Mouse (Mus musculus): ENCODE results near the gene Sec24d. TPM values are rescaled to one million over a fixed set of nuclear protein-coding genes. Genes with fewer than 3 reads are reported as not detected.

Sec24d gene
- total RNA-seq, 2 experiments from 2014 or later, result 25.2 to 29.3 TPM

DNA sequence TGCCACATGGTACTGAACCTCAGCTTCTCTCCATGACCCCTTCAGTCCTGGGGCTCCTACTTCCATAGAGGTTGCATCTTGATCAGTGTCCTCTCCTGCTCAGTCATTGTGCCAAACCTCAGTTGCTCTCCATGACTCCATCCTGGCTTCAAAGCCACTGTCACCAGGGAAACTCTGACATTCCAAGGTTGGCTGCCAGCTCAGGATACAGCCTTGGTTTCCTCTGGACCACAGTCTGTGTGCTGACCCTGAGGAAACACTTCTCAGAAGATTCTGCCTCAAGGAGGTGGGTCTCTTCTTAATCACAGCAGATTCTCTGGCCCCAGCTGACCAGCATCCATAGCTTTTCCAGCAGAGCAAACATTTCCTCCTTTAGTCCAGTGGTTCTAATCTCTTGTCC, 24.4 kb downstream of the Sec24d start:
- no peak for DNase-seq (ENCODE audit: low spot score in 2 of 2)

DNA sequence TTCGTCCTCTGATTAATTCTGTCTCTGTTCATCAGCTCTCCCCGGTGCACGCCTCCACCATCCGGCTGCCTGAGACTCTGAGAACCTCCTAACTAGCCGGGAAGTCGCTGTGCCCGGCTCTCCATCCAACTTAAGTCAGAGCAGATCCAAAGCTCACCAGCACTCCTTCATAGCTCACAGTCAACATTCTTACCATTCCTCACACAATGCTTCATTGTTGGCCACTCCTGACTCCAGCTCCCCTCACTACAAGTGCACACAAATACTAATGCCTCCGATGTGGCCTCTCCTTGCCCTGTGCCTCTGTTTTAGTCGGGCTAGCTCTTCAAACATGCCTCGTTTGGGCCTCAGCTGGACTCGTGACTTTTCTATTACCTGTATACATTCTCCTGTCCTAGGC, 29.4 kb downstream of the Sec24d start:
- DNase-seq (ENCODE audit: low spot score in 2 of 2), result no peak

DNA sequence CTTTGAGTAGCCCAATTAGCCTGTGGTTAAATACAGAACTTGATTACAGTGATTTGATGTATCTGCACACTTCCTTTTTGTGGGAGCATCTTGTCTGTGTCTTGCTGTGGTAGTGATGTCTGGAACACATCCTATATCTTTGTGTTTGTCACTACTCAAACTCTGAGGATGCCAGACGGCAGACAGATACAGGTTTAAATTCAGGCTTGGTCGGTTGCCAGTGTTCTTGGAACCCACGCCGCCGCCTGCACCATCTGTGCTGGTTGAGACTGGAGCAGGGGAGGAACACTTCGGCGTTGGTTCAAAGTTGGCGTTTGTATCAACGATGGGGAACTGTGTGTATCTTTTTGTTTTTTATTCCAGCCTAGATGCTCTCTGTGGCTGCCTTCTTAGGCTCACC, 31.0 kb downstream of the Sec24d start:
- peak; percentile 57 to 62 for DNase-seq (ENCODE audit: low spot score in 2 of 2)

DNA sequence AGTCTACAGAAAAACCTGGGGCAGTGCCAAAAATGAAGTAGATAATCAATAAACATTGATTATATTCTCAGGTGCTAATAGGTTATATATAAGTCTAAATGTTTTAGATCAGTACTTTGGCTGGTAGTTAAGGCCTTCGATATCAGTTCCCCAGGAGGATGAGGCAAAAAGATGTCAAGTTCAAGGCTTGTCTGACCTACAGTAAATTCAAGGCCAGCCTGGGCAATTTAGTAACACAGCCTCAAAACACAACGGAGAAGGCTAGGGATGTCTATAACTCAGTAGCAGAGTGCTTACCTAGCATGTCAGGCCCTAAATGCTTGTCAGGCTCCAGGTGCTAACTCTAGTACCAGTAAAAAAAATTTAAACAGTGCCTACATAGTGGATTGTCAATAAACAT, 34.3 kb downstream of the Sec24d start:
- no peak for DNase-seq (ENCODE audit: low spot score in 2 of 2)

DNA sequence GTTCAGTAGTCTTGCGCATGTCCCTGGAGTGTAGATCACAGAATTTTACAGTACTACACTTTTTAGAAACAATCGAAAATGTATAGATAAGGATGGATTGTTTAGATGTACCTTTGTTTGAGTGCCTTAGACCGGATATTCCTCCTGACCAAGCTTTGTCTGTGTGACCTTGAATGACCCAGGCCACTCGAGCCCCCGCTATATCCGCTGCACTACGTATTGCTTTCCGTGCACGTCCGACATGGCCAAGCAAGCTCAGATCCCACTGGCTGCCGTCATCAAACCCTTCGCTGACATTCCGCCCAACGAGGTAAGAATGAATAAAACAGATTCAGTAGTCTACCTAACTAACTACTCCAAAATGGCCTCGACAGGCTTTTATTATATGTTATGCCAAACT, 38.4 kb downstream of the Sec24d start:
- no peak for DNase-seq (ENCODE audit: low spot score in 2 of 2)

DNA sequence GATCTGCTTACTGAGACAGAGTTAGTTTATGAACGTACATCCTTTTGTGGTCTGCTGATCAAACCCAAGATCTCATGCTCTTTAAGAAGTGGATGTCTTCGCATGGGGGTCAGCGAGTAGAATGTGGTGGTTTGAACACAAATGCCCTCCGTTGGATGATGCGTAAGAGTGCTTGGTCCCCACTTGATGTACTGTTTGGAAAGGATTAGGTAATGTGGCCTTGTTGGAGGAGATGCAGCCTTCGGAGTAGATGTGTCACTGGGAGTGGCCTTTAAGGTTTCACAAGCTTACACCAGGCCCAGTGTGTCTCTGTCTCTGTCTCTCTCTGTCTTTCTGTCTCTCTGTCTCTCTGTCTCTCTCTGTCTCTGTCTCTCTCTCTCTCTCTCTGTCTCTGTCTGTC, 40.2 kb downstream of the Sec24d start:
- DNase-seq (ENCODE audit: low spot score in 2 of 2), result no peak

DNA sequence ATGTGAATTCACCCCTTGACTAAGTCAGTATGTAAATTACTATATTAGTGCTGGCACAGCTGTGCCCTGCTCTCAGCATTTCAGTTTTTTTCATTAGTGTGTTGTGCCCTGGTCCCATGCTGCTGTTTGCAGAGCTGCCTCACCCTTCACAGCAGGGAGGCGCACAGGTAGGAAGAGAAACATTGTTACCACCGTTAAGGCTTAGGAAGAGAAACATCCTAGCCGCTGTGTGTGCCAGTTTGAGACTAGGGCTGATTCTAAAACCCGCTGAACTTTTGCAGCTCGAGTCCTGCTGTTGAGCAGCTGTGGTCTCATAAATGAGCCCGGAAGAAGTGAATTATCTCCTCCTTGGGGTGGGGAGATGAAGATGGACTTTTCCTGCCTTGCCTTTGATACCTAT, 41.9 kb downstream of the Sec24d start:
- DNase-seq (ENCODE audit: low spot score in 2 of 2), result no peak

DNA sequence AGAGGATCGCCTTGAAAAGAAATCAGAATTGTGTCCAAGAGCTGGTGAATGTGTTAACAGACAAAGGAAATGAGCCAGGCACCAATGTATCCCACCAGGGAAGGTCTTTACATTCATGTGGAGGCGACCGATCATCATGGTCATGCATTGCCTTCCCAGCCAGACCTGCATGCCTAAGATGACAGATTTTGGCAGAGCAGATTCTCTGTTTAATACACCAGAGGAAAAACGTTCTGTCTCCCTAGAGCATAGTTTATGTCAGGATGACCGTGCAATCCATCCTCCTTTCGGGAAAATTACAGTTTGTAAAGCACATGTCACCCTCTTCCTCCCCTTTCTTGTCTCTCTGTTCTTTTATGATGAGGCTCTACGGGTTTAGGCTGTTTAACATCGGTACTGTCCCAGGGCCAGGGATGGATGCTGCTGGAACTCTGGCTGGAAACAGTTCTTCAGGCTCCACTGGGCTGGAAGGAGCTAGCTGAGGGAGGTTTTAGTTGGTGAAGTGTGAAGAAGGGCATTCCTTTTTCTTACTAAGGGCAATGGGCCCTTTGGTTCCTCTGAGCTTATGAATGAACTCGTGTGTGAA, 45.3 kb downstream of the Sec24d start:
- DNase-seq (ENCODE audit: low spot score in 2 of 2), result no peak

DNA sequence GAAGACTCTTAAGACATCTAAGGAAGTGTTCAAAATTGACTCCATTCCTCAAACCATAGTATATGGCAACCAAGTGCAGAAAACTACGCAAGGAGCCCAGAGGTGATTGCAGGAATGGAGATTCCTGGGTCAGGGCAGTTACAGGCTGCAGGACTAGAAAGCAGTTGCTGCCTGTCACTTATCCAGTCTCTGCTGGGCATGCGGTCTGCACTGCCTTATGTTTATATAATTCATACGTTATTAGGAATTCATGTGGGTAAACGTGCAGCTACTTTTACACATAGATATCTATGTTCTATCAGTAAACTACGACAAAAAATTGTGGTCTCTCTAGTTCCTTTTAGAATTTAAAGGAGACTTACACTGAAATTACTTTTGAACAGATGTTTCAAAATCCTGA, 46.2 kb downstream of the Sec24d start:
- no peak for DNase-seq (ENCODE audit: low spot score in 2 of 2)

DNA sequence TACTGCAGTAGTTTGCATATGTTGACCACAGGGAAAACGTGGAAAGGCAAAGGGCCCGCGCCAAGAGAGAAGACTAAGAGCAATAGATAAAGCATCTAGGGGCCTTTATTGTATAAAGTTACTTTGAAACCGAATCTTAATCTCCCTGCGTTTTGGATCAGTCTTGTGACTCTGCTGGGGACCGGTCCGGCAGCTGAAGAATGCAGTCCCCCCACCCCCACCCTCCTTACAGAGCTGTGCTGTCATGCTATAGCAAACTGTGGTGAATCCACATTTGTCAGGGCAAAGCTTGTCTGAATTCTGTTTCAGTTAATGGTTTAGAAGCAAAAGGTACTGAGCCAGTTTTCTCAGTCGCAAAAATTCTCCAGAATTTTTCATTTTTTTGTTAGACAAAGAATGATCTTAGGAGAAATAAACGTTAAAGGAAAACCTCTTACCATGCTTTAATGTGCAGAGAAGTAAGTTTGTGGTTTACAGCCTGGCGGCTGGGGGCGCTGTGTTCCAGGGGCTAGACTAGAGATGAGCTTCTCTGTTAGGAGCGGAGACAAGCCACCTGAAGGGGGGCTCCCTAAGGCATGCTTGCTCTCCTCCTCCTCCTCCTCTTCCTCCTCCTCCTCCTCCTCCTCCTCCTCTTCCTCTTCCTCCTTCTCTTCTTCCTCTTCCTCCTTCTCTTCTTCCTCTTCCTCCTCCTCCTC, 46.8 kb downstream of the Sec24d start:
- no peak for DNase-seq (ENCODE audit: low spot score in 2 of 2)

DNA sequence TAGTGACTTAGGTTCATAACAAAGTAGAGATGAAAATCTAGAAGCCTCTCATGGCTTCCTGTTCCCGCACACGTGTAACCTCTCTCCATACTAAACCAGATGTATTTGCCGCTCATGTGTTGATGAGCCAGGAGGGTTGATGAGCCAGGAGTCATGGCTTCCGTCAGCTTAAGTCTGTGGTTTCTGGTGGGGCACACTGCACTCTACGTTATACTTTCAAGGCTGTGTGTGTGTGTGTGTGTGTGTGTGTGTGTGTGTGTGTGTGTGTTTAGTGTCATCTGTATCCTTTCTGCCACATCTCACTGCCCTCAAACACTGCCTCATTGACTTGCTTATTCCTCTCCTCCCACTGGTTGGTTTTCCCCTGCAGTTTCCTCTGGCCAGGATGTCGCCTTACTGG, 48.8 kb downstream of the Sec24d start:
- DNase-seq (ENCODE audit: low spot score in 2 of 2), result no peak

DNA sequence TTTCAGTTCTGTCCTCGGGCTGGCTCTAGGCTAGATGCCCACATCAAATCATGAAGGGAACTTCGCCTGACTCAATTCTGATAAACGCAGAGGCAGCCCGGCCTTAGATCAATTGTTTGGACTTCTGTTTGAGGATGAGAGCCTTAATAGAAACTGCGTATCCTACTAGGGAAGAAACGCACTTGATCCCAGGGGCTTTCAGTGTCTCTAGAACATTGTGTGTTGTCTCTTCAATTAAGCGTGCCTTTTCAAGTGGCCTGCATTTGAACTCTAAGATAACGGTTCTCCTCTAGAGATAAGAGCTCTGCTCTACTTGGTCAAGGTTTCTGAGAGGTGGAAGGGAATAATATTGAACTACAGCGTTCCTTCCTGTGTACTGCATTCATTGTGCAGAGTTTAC, 49.8 kb downstream of the Sec24d start:
- DNase-seq (ENCODE audit: low spot score in 2 of 2), result no peak

DNA sequence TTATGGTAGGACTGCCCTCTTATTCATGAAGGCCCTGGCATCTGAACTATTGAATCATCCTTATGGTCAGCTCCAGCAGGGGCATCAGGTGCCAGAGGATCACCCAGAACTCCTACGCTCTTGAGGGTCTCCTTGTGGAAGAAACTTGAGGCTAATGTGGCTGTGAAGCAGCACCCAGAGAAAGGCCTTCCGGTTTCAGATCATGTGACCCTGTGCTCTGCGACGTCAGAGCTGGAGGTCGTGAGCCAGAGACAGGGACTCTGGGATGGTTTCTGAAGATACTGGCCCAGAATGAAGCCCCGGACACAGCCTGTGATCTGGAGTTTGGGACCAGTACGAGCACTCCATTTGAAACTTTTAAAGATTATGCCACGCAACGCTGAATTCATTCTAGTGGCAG, 53.1 kb downstream of the Sec24d start:
- DNase-seq (ENCODE audit: low spot score in 2 of 2), result no peak

DNA sequence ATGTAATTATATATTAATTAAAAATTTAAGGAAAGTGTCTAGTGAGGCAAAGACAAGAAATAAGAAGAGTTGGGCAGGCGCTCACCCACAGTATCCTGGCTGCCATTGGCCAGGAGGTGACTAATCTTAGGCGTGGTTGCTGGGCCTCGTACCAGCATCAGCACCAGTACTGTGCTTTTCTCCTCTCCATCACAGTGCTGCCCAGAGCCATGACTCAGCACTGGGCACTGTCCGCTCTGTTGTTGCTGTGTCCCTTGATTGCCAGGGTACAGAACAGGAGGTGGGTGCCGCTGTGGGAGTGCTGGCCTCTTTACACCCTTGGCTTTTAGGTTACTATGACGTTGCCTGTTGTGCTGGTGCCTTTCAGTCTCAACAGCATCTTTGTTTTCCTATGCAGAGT, 54.4 kb downstream of the Sec24d start:
- peak in 1 of 2 experiments; percentile 23 for DNase-seq (ENCODE audit: low spot score in 2 of 2)

DNA sequence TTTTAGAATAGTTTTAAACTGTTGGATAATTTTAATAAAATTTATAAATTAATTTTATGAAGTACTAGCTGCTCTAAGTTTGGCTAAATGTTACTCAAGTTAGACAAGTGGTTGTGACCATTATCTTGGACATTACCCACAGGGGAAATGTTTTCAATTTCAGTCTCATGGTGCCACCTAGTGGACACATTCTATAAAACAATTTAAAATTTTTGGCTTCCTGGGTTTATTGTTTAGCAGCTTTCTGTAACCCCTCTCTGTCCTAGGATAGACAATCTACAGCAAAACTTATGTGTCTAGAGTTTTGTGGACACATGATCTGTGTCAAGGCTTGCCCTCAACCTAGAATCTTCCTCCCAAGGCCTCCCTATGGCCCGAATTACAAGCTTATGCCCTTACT, 54.9 kb downstream of the Sec24d start:
- no peak for DNase-seq (ENCODE audit: low spot score in 2 of 2)

DNA sequence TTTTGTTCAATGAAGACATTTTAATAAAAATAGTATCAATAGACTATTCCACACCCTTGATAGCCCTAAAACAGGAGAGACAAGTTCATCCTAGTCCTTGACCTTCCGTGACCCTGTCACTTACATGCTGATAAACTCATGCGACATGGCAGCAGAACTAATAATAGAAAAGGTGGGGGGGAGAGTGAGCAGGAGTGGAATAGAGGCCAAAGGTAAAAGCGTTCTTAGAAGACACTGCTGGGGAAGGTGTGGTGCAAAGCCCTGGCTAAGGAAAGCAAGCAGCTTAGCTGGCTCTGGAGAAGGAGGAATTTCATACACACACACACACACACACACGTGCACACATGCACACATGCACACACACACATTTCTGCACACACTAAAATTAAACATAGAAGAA, 57.1 kb downstream of the Sec24d start:
- DNase-seq (ENCODE audit: low spot score in 2 of 2), result no peak

DNA sequence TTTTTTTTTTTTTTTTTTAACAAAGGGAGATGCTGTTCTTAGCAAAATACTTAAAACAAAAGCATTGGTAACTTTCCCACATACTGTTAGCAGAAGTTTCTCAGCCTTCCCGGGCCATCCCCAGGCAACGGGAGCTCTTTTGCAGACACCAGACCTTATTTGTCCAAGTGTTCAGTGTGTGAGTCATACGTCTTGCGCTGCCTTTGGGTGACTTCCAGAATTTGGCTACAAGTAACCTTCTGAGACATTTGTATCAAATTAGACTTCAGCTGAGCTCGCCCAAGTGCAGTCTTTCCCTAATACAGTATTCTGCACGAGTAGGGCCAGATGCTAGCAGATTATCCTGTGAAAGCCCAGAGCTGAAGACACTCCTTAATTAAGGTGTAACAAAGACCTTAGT, 62.0 kb downstream of the Sec24d start:
- DNase-seq (ENCODE audit: low spot score in 2 of 2), result no peak

DNA sequence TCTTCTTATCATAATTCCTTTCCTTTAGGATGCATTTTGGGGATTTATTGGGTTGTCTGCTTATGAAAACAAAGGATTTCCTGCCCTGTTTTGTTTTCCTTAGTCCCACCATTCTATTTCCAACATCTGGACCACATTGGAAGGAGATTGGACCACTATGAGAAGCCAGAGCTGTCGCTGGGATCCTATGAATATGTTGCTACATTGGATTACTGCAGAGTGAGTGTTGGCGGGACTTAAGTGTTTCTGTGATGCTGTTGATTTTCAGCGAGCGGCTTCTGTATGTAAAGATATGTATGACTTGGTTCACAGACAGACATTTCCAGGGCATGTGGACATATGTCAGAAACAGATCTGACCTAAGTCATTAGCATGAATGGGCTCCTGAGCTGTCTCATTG, 63.0 kb downstream of the Sec24d start:
- DNase-seq (ENCODE audit: low spot score in 2 of 2), result no peak

DNA sequence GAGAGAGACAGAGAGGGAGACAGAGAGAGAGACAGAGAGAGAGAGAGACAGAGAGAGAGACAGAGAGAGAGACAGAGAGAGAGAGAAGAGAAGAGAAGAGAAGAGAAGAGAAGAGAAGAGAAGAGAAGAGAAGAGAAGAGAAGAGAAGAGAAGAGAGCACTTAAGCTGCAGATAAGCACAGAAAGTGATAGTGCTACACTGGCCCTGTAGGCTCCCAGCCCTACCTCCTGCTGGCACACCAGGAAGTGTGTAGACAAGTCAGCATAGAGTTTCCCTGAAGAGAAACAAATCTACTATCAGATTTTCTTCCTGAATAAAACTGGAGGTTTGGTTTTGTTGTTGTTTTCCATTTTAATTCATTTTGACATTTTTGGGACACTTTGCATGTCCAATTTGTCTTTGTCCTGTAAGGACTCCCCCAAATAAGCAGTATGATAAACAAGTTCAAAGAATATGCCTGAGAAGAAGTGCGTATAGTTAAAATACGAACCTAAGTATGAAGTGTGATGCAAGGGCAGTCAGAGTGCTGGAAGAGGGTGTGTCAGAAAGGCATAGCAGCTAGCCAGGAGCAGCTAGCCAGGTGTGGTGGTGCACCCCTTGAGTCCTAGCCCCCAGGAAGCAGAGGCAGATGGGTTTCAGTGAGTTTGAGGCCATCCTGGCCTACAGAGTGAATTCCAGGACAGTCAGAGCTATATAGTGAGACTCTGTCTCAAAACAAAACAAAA, 65.2 kb downstream of the Sec24d start:
- DNase-seq (ENCODE audit: low spot score in 2 of 2), result no peak

DNA sequence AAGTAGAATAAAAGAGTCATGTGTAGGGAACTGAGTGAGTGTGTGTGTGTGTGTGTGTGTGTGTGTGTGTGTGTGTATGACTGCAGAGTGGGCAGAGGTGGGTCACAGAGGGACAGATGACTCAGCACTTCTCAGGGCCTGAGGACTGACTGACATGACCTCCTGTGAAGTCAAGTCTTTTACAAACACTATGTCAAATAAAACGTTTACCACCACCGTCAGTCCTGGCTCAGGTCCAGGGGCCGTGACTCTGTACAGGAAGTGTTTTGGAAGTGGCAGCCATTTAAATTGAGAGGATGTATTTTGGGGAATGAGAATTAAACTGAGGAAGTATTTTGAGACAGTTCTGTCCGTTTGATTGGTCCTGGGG, 65.8 kb downstream of the Sec24d start:
- DNase-seq (ENCODE audit: low spot score in 2 of 2), result no peak

DNA sequence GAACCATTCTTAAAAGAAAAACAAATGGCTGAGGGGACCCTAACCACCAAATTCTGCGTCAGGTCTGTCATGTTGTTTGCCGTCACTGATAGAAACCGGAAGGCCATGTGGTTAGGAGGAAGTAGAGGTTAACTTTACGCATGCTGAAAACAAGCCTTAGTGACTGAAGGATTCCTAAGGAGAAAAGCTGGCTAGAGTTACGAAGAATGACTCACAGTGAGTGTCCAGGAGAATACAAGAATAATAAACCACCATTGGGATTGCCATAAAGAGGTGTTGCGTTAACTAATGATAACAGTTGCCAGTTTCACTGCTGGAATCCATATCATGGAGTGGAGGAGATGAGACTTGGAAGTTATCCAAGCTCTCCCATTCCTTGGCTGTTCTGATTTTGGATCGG, 67.7 kb downstream of the Sec24d start:
- no peak for DNase-seq (ENCODE audit: low spot score in 2 of 2)

DNA sequence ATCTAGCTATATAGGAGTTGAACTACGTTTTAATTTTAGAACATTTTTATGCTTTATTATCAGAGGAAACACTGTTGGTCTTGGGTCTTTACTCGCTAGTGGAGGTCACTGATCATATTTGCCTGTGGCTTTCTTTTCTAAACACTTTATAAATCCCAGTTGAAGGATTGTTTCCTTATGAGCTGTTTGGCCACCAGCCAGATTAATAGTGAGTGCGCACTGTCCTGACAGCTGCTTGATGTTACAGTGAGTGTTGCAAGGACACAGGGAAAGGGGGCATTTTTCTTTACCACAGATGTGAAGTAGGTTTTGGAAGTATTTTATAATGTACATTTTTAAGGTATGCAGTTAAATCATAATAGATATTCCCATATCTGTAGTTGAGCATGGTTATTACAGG, 68.2 kb downstream of the Sec24d start:
- no peak for DNase-seq (ENCODE audit: low spot score in 2 of 2)

DNA sequence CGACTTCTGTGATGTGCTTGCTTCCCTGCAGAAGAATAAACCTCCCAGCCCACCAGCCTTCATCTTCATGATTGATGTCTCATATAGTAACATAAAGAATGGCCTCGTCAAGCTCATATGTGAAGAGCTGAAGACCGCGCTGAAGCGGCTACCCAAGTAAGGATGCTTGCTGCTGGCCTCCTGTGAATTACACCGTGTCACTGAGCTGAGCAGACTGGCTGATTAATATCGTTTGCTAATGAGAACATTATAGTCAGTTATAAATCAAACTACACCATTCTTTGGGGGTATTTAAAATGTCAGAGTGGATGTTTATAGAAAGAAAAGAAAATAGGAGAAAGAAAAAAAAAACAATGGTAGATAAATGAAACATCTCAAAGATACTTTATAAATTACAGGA, 69.2 kb downstream of the Sec24d start:
- no peak for DNase-seq (ENCODE audit: low spot score in 2 of 2)

Measured in layer of hippocampus, postnatal 10 days (tissue).